Mouse (Mus musculus) spleen, adult 12 weeks (tissue): ENCODE measurements around the gene Anks1.

Experiments
- DNase-seq: peaks from one replicate; pipeline ENCODE4 v3.0.0; 2022; ENCODE audit warnings: low spot score

Gene Anks1

DNA sequence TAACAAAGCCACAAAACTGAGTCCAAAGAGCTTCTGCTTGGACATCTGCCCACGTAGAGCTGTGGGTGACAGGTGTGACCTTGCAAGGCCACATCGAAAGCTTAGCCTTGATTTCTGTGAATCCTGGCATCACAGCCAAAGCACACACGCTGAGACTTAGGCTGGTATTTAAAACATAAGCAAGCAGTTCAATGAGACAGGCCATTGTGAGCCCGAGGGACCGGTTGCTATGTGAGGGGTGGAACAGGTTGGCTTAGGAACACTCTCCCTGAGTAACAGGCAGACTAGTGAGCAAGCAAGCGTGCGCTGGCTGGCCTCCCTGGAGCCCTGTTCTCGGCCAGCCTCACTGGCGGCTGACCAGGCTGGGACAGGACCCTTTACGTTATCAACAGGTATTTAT is 112.8 kb downstream of the Anks1 start:
- no peak for DNase-seq

DNA sequence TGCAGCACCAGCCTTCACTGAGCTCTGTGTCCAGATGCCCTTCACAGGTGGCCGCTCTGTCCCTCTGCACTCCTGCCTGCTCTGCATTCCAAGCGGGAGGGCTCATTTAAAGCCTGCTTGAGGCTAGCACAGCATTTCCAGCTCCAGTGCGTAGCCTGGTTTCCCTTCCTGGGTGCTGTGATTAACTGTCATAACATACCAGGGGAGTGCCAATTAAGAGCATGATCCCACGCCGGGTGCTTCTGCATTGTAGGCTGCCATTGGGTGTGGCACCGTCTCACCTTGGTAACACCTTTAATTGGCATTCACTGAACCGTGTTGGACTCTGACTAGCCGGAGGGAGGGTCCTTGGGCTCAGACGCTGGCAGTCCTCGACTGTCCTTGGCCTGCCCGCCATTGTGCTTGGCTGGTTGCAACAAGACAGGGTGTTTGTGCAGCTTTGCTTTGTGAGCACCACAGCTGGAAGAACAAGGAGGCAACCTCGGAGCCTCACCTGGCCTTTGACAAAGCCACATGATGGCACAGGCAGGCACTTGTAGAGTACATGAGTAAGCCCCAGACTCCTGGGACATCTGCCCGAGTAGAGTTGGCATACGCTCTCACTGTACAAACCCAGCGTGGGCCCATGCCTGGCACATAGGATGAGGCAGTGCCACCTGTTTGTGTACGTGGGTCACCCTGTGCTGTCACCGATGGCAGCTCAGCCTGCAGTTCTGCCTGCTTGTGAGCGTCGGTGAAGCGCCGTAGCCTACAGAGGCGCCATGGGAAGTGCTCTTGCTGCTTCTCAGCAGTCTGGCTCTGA is 113.9 kb downstream of the Anks1 start:
- DNase-seq = no peak

GRCm38 (mm10) chr17:28025541-28025961 is 116.4 kb downstream of the Anks1 start:
- DNase-seq = no peak

- no peak for DNase-seq
Observed at GRCm38 (mm10) chr17:28026111-28026872, 117.2 kb downstream of the Anks1 start.

DNA sequence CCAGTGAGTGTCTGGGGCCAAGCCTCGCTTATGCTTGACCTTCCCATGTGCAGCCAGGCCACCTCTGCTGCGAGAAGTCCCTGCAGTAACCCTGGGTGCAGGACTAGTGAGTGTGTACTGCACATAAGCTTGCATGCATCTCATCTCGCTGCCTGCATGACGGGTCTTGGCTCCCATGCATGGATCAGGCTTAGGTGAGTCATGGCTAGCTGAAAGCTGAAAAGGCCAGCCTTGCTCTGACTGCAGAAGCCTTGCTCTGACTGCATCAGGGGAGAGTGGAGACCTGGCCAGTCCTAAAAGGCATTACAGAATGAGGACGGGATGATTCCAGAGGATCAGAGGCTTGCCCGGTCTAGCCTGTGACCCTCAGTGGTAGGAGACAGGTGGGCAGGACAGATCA is 118.1 kb downstream of the Anks1 start:
- DNase-seq = no peak

GRCm38 (mm10) chr17:28028236-28028635 is 119.1 kb downstream of the Anks1 start:
- DNase-seq = no peak

- DNase-seq = no peak
Observed at GRCm38 (mm10) chr17:28029308-28029707, 120.2 kb downstream of the Anks1 start.

GRCm38 (mm10) chr17:28030446-28030845 is 121.3 kb downstream of the Anks1 start:
- no peak for DNase-seq

GRCm38 (mm10) chr17:28031281-28031941 is 122.3 kb downstream of the Anks1 start:
- no peak for DNase-seq

GRCm38 (mm10) chr17:28032219-28032618 is 123.1 kb downstream of the Anks1 start:
- no peak for DNase-seq

GRCm38 (mm10) chr17:28033046-28033580 is 124.0 kb downstream of the Anks1 start:
- no peak for DNase-seq

- DNase-seq = no peak
Observed at GRCm38 (mm10) chr17:28034986-28035385, 125.9 kb downstream of the Anks1 start.

DNA sequence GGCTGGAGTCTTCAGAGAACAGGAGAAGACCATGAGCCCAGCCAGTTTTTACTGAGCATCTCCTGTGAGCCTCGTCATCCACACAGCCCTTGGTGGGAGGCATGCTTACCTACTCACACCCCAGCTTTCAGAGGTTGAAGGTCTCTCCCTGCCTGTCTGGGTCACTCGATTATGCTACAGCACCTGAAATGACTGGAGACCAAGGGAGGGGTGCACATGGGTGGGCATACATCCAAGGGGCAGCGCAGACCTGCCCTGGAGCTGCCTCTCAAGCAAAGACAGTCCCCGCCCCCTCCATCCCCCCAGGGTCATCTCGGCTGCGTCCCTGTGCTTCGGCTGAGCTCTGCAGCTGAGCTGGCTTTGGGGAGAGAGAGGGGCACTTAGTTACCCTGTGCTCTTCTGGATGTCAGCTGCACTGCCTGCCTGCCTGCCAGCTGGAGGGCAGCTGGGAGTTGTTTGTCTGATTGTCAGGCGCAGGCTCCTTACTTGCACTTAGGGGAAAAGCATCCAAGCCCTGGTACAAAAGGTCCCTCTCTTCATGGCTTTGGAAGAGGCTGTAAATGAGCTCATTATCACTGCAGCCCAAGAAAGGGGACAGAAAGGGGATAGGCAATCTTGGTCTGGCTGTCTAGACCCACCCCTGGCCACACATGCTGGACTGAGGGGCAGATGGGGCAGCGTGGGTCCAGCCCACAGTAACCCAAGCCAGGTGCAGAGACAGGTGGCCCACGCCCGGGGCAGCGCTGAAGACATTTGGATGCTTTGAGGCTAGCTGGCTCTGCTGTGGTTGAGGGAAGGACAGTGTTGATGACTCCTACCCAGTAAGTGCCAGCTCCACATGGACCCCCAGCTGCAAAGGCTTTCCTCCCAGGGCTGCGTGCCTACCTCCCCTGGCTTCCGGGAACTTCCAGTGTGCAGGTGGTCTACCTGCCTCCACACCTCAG is 128.0 kb downstream of the Anks1 start:
- DNase-seq = no peak

GRCm38 (mm10) chr17:28040620-28041019 is 131.5 kb downstream of the Anks1 start:
- no peak for DNase-seq

GRCm38 (mm10) chr17:28041298-28041697 is 132.2 kb downstream of the Anks1 start:
- no peak for DNase-seq

DNA sequence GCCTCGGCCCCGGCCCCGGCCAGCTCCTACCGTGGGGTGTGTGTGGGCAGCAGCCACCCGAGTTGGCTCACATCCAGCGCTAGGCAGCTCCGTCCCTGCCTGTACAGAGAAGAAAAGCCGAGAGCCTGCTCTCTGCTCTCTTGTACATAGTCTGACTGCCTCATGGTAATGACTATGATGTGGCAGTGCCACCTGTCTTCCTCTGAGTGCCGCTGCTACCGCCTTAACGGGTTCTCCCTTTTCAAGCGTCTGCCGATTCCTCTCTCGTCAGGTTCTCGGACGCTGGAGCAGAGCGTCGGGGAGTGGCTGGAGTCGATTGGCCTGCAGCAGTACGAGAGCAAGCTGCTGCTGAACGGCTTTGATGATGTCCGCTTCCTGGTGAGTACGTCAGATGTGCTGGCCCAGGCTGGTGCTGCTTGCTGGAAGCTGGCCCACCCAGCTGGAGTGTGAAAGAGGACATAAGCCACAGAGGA is 133.2 kb downstream of the Anks1 start:
- no peak for DNase-seq

GRCm38 (mm10) chr17:28047017-28047416 is 137.9 kb downstream of the Anks1 start:
- no peak for DNase-seq

DNA sequence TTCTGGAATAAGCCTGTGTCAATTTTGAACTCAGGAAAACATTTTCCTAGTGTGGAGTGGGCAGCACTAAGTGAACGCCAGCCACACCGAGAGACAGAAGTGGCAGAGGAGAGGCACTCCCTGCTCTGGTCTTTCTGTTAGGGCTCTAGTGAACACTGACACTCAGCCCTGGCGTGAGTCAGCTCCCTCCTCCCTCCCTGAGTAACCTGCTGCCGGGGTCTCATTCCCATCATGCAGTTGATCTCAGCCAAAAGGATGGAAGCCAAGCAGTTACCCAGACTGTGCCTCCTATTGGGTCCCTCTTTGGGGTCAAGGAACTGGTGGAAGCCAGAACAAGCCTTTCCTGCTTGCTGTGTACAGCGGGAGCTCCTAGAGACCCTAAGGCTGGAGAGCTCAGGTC is 138.4 kb downstream of the Anks1 start:
- no peak for DNase-seq

GRCm38 (mm10) chr17:28048425-28048824 is 139.3 kb downstream of the Anks1 start:
- no peak for DNase-seq

DNA sequence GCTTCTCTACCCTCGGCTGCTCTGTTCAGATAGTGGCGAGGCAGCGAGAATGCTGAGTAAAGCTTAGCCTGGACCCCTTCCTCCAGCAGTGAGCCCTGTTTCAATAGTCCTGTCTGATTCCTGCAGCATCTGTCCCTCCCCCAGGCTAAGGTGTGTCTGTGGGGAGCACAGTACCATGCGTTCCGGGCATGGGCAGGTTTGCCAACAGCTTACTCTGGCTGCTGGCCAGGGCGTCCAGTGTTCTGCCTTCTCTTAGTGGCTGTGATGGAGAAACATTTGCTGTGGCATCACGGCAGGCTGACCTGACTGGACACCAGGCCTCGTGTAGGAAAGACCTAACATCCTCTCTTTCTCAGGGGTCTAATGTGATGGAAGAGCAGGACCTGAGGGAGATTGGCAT is 141.1 kb downstream of the Anks1 start:
- no peak for DNase-seq

- no peak for DNase-seq
Observed at GRCm38 (mm10) chr17:28052293-28052863, 143.3 kb downstream of the Anks1 start.
